Mouse (Mus musculus): ENCODE results near the gene Fyttd1.

GRCm38 (mm10) chr16:32870231-32870630 is 7.1 kb upstream of the Fyttd1 start:
- TF ChIP-seq CTCF (IDR thresholded peaks at IDR 0.05; ENCODE audit: low read depth) = no peak
- no peak for TF ChIP-seq EP300 (IDR thresholded peaks at IDR 0.05; ENCODE audit: low read depth)

All from liver, embryonic 14.5 days (tissue).